Mouse (Mus musculus) lung, postnatal 0 days (tissue): ENCODE results near the gene Dennd1a.

ENCODE experiments used
- CTCF ChIP-seq: IDR thresholded peaks from 2 replicates; pipeline ENCODE4 v1.5.1; 2016; ENCODE audit warnings: antibody characterized with exemption, mild to moderate bottlenecking
- EP300 ChIP-seq: IDR thresholded peaks from 2 replicates; pipeline ENCODE4 v1.6.1; 2016; ENCODE audit warnings: antibody characterized with exemption, mild to moderate bottlenecking, control low read depth

- TF ChIP-seq CTCF = no peak
- no peak for TF ChIP-seq EP300
Measured at GRCm38 (mm10) chr2:37786461-37786860, 500.7 kb downstream of the Dennd1a start.
